Comparison of ENCODE assay signal across 11 mouse cellular contexts in genomic region chr2:91027391-91028214, GRCm38 (mm10). TPM values are rescaled to one million over a fixed set of nuclear protein-coding genes. Genes with fewer than 3 reads are reported as not detected.
A peak's percentile ranks its signal among the peaks of the same experiment; 100 is the strongest.
DNase-seq lines count a peak whose midpoint lies in the region; ATAC-seq lines count a peak whose summit lies in the region.
"Had no signal": no experiment of that assay in that cellular context is flagged by ENCODE, and none has a peak within 500 bp of the region (broad histone marks: within the 10 kb centered on the region; RNA-seq: fewer than 3 reads in every experiment).

No protein-coding gene starts in this region.

- H3K4me3 ChIP-seq in erythroblast, embryonic 14.5 days (replicated peaks) = peak overlapping the region; percentile 68
- H3K4me3 ChIP-seq in liver, embryonic 15.5 days (replicated peaks) = peak overlapping the region; percentile 55

- DNase-seq in kidney, postnatal 10 days = peak; percentile 22
- no peak for DNase-seq in kidney, postnatal 4 days
- DNase-seq in MN1 (ENCODE audit: low spot score) = peak; percentile 18
- no peak for DNase-seq in left cerebral cortex, postnatal 36 days (ENCODE audit: low spot score in 2 of 2)
- no peak for DNase-seq in embryo, embryonic 11 days
- no peak for DNase-seq in layer of hippocampus, adult 9-11 months
- DNase-seq: gastrocnemius, postnatal 25 days; lung, embryonic 14.5 days had no signal

- H3K27me3 ChIP-seq in erythroblast, embryonic 14.5 days (ENCODE audit: control insufficient read depth) = no peaks in the 10 kb centered on the region
- H3K27me3 ChIP-seq in liver, embryonic 15.5 days = no peaks in the 10 kb centered on the region
- H3K27me3 ChIP-seq: Patski had no signal

- H3K36me3 ChIP-seq in erythroblast, embryonic 14.5 days (ENCODE audit: control insufficient read depth) = peaks cover 30% of the 10 kb centered on the region
- H3K36me3 ChIP-seq in liver, embryonic 15.5 days (replicated peaks) = peaks cover 15% of the 10 kb centered on the region

- peak overlapping the region; percentile 56 for H3K9ac ChIP-seq in liver, embryonic 15.5 days
- H3K9ac ChIP-seq: lung, embryonic 14.5 days had no signal

- peak overlapping the region; percentile 71 for H3K4me2 ChIP-seq in liver, embryonic 15.5 days

- ATAC-seq in liver, embryonic 15.5 days (ENCODE audit: insufficient read depth) = peak; percentile 74
- ATAC-seq: Patski had no signal

- peaks cover 75% of the 10 kb centered on the region for H3K4me1 ChIP-seq in erythroblast, embryonic 14.5 days (ENCODE audit: control insufficient read depth)
- peaks cover 65% of the 10 kb centered on the region for H3K4me1 ChIP-seq in liver, embryonic 15.5 days (replicated peaks)

- intact Hi-C loops in left cerebral cortex, postnatal 36 days (cut with DNase I) = loop anchor here (10.0 kb wide), 1 partner anchor 63 kb away; no protein-coding TSS in a partner anchor

- WGBS in liver, embryonic 15.5 days (ENCODE audit: insufficient replicate concordance) = 35% methylated on average over 9 of the region's 9 CpGs

- no peaks in the 10 kb centered on the region for H3K9me3 ChIP-seq in erythroblast, embryonic 14.5 days (ENCODE audit: control insufficient read depth, low read length)
- H3K9me3 ChIP-seq in liver, embryonic 15.5 days (replicated peaks) = no peaks in the 10 kb centered on the region

- peak overlapping the region; percentile 87 for H3K27ac ChIP-seq in liver, embryonic 15.5 days (replicated peaks)

RNA-seq across cellular contexts. Expression of gene Rapsn, which starts 7.8 kb away (rescaled TPM):
- polyA plus RNA-seq in erythroblast, embryonic 14.5 days (2012) = 0.09 TPM in 1 of 2 replicates, not detected in the other
- polyA plus RNA-seq in liver, embryonic 15.5 days (2015; fragmentation: Nextera tagmentation; extraction: Ambion mirVana) = 1.1 TPM in 2 replicates
- total RNA-seq in left cerebral cortex, postnatal 36 days (2021) = under 1 TPM; 0.47 to 0.54 TPM

RNA-seq across cellular contexts. Expression of gene Psmc3, which starts 26.2 kb away (rescaled TPM):
- polyA plus RNA-seq in erythroblast, embryonic 14.5 days (2012) = 22.2 and 22.3 TPM in 2 replicates
- polyA plus RNA-seq in liver, embryonic 15.5 days (2015; fragmentation: Nextera tagmentation; extraction: Ambion mirVana) = 138 and 146 TPM in 2 replicates
- total RNA-seq in left cerebral cortex, postnatal 36 days (2021) = 100 to 1,000 TPM; 206 to 234 TPM

RNA-seq across cellular contexts. Expression of gene Slc39a13, which starts 42.6 kb away (rescaled TPM):
- 1.4 and 2.0 TPM in 2 replicates for polyA plus RNA-seq in erythroblast, embryonic 14.5 days (2012)
- polyA plus RNA-seq in liver, embryonic 15.5 days (2015; fragmentation: Nextera tagmentation; extraction: Ambion mirVana) = 10.9 and 13.6 TPM in 2 replicates
- 10 to 100 TPM; 27.6 to 36.6 TPM for total RNA-seq in left cerebral cortex, postnatal 36 days (2021)

RNA-seq across cellular contexts. Expression of gene Spi1, which starts 54.6 kb away (rescaled TPM):
- 0.76 and 0.83 TPM in 2 replicates for polyA plus RNA-seq in erythroblast, embryonic 14.5 days (2012)
- 25.9 and 26.9 TPM in 2 replicates for polyA plus RNA-seq in liver, embryonic 15.5 days (2015; fragmentation: Nextera tagmentation; extraction: Ambion mirVana)
- total RNA-seq in left cerebral cortex, postnatal 36 days (2021) = 1 to 10 TPM; 4.1 to 5.5 TPM

Comparison
In these comparisons a context has a peak if more than half of its experiments do, and no peak if none do; other contexts are left out.
1. DNase-seq: peak in kidney, postnatal 10 days (single experiment) and MN1 (single experiment); none in kidney, postnatal 4 days (0 of 2), left cerebral cortex, postnatal 36 days (0 of 2), embryo, embryonic 11 days (single experiment) and layer of hippocampus, adult 9-11 months (single experiment).